ENCODE assay signal across 7 mouse cellular contexts in the genomic region with DNA sequence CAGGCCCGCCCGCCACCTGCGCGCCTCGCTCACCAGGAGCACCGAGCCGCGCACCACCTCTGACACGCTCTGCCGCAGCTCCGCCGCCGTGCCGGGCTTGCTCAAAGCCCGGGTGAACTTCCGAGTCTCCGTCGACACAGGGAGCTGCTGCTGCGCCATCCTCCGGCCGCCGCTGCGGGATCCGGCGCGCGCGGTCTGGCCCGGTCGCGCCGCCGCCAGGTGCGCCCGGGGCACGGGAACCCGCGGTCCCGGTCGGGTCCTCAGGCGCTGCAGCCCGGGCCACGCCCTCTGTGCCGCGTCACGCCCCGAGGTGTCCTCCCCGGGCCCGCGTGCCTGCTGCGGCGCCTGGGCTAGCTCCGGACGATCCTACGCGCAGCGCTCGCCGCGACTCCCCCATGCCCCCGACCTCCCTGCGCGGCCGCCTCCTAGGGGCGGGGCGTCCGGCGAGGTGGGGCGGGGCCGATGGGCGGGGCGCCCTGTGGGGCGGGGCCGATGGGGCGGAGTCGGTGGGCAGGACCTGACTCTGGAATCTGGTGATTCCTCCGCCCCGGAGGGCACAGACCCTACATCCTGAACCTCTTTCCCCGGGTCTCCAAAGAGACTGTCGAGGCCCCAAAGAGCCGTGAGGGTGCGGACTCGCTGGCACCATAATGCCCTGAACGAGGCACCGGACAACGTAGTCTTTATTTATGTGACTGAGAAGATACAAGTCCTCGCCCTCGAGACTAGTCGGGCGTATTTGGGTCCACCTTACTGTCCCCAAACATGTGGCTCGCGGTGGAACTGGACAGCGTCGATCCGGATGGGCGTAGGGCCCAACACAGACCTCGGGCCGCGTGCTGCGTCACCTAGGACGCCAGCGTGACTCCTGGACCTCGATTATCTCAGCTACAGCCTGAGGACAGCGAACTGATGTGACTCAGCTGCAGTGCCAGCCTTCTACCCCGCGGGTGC. TPM values are rescaled to one million over a fixed set of nuclear protein-coding genes. Genes with fewer than 3 reads are reported as not detected.
DNase-seq lines count a peak whose midpoint lies in the region; ATAC-seq lines count a peak whose summit lies in the region.

Gene Dock9 (minus strand): TSS at position 381 of the 954 bp plus-strand sequence.

- H3K27ac ChIP-seq in intestine, embryonic 16.5 days (ENCODE audit: low read length) = peak within 1 kb of the TSS; percentile 96
- H3K27ac ChIP-seq in midbrain, embryonic 11.5 days (ENCODE audit: low read depth, low read length) = peak within 1 kb of the TSS; percentile 26; the same call in 1 of the 2 replicates

- WGBS in intestine, embryonic 16.5 days = under 1% methylated on average over 90 of the region's 106 CpGs
- under 1% methylated on average over 87 of the region's 106 CpGs for WGBS in midbrain, embryonic 11.5 days

- H3K36me3 ChIP-seq in intestine, embryonic 16.5 days (ENCODE audit: control insufficient read depth, insufficient read depth, low read length) = no peaks in the 10 kb centered on the region
- no peaks in the 10 kb centered on the region for H3K36me3 ChIP-seq in midbrain, embryonic 11.5 days (ENCODE audit: control insufficient read depth, insufficient read depth, low read length)

- peak; percentile 92 for ATAC-seq in intestine, embryonic 16.5 days
- peak; percentile 87 for ATAC-seq in midbrain, embryonic 11.5 days (ENCODE audit: low FRiP score)

- H3K4me1 ChIP-seq in intestine, embryonic 16.5 days (ENCODE audit: control insufficient read depth, insufficient read depth, low read length) = peaks cover 15% of the 10 kb centered on the region
- H3K4me1 ChIP-seq in midbrain, embryonic 11.5 days (ENCODE audit: control insufficient read depth, insufficient read depth, low read length) = no peaks in the 10 kb centered on the region; the same call in 1 of the 2 replicates

- peak within 1 kb of the TSS; percentile 94 for H3K4me2 ChIP-seq in intestine, embryonic 16.5 days (ENCODE audit: low read depth, low read length)
- H3K4me2 ChIP-seq in midbrain, embryonic 11.5 days = peak within 1 kb of the TSS; percentile 95

- DNase-seq in adrenal gland, adult 8-10 months = peak; percentile 84
- peak; percentile 99 for DNase-seq in embryo, embryonic 9.5 days (ENCODE audit: extremely low spot score)
- DNase-seq in gastrocnemius, postnatal 4 days (ENCODE audit: low spot score in 2 of 2) = peak; percentile 81 to 83
- peak; percentile 81 to 89 for DNase-seq in left cerebral cortex, postnatal 36 days (ENCODE audit: low spot score in 2 of 2)
- DNase-seq in midbrain, embryonic 11.5 days (ENCODE audit: low spot score, missing footprints) = peak; percentile 99
- DNase-seq in skeletal muscle tissue, adult 2 months (ENCODE audit: low read depth, low spot score) = peak; percentile 82

- H3K4me3 ChIP-seq in intestine, embryonic 16.5 days (ENCODE audit: low read length) = peak within 1 kb of the TSS; percentile 83
- H3K4me3 ChIP-seq in midbrain, embryonic 11.5 days (ENCODE audit: low read depth, low read length) = peak within 1 kb of the TSS; percentile 65

- intact Hi-C loops in left cerebral cortex, postnatal 36 days (cut with DNase I) = loop anchor here (5.0 kb wide), 1 partner anchor 210 kb away; no protein-coding TSS in a partner anchor

- no peaks in the 10 kb centered on the region for H3K9me3 ChIP-seq in intestine, embryonic 16.5 days (ENCODE audit: control insufficient read depth, low read length)
- H3K9me3 ChIP-seq in midbrain, embryonic 11.5 days (ENCODE audit: control insufficient read depth, low read length) = no peaks in the 10 kb centered on the region

- no peaks in the 10 kb centered on the region for H3K27me3 ChIP-seq in intestine, embryonic 16.5 days (replicated peaks; ENCODE audit: control insufficient read depth, insufficient read depth, low read length)
- peaks cover 25% of the 10 kb centered on the region for H3K27me3 ChIP-seq in midbrain, embryonic 11.5 days (ENCODE audit: control insufficient read depth, insufficient read depth, low read length)

- peak within 1 kb of the TSS; percentile 82 for H3K9ac ChIP-seq in intestine, embryonic 16.5 days (ENCODE audit: low read depth, low read length)
- peak within 1 kb of the TSS; percentile 59 for H3K9ac ChIP-seq in midbrain, embryonic 11.5 days (ENCODE audit: low read length)

RNA-seq across cellular contexts. Expression of gene Dock9, which starts in this region (rescaled TPM):
- 10 to 100 TPM; 26.1 to 41.7 (median 33.0) TPM for total RNA-seq in adrenal gland, adult 8-10 months (2022)
- 10 to 100 TPM; 40.2 to 44.6 TPM for total RNA-seq in gastrocnemius, postnatal 4 days (2021)
- 13.6 and 13.7 TPM in 2 replicates for polyA plus RNA-seq in intestine, embryonic 16.5 days (2015; fragmentation: Nextera tagmentation; extraction: Ambion mirVana)
- 100 to 1,000 TPM in 1 of 2 experiments, 10 to 100 TPM in 1; 79.1 to 100 TPM for total RNA-seq in left cerebral cortex, postnatal 36 days (2021)
- 4.1 and 4.2 TPM in 2 replicates for polyA plus RNA-seq in midbrain, embryonic 11.5 days (2014; fragmentation: Nextera tagmentation; extraction: Ambion mirVana)

Comparison
In these comparisons a context has a peak if more than half of its experiments do, and no peak if none do; other contexts are left out.
1. Peak in every context shown above with its lines: DNase-seq, ATAC-seq, H3K4me3 ChIP-seq and H3K27ac ChIP-seq.